Mouse (Mus musculus) spleen, embryonic (tissue): ENCODE measurements around the gene Ccdc7b.
"Not testable (repeated sequence)": the region's sequence is repeated elsewhere in the genome, so short reads cannot be mapped to it uniquely, and the experiment has no call there.

Experiments
- CTCF ChIA-PET: fragments of 350-600 bp; sonication (Branson Sonifier 250); formaldehyde crosslinking; loops from one replicate; lab custom pipeline; 2022; lab: Charles Lee

Gene Ccdc7b

DNA sequence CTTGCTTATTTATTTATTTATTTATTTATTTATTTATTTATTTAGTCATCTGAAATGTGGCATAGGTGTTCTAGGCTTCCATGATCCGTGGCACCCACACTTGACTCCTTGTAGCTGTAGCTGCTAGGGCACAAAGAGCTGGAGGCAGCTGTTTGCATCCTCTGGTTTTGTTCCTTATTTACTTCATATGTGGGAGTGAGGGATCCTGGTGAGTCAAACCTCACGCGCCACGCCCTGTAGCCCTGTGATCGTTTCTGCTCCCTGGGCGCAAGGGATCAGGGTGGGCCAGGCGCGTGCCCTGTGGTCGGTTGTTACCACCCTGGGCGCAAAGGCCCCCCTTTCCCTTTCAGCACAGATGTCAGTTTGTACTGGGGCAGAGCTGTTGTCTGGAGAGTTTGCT lies at the start of gene Ccdc7b:
Gene Ccdc7b (plus strand): TSS at position 301 of the 400 bp plus-strand sequence.
- CTCF ChIA-PET: not testable (repeated sequence)

- CTCF ChIA-PET: not testable (repeated sequence)
These were observed 1.5 kb upstream of the Ccdc7b start, which contains the start of gene Ccdc7a for GRCm38 (mm10) chr8:129065417-129065816. TSS of gene Ccdc7a (minus strand) at chr8:129065517.

GRCm38 (mm10) chr8:129115761-129116160 lies 48.8 kb downstream of the Ccdc7b start:
- CTCF ChIA-PET: not testable (repeated sequence)

DNA sequence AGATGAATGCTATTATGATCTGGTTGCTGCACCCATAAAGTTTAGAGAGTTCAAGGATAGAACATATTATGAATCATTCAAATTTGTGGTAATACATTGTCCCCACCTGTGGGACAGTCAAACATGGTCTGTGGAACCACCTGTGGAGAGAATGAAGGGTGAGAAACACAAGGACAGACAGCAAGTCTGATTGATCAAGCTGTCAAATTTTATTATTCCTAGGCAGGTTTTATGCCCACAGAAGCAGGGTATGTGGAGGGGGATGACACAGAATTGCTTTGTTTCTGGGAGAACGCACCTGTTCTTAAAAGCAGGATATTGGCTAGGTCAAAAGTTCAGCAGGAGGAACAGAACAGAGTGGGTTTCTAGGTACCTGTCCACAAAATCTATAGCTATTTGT lies 64.6 kb downstream of the Ccdc7b start, which contains the start of gene Gm10999:
Gene Gm10999 (minus strand): TSS at position 101 of the 400 bp plus-strand sequence.
- CTCF ChIA-PET: no interaction called here

DNA sequence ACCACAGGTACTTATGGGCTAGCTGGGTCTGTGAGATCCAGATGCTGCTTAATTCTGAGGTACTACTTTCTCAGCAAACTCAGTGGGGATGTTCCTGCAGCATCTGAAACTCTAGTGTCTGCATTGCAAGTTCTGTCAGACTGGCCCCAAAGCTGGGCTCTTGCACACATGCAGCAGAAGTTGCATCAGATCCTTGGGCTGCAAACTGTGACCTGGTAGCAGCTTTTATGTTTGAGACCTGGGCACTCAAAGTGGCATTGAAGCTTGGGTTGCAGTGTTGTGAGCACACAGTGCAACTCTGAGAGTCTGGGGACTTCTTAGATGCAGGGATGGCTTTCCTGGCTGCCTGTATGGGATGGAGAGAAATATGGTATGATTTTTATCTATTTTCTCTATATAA lies 66.5 kb downstream of the Ccdc7b start:
- CTCF ChIA-PET: no interaction called here
